Mouse (Mus musculus): Measurements from ENCODE around the gene Cpt1b. TPM values are rescaled to one million over a fixed set of nuclear protein-coding genes. Genes with fewer than 3 reads are reported as not detected.

The Cpt1b gene
- polyA plus RNA-seq, 1 experiment from 2014 or later = 3.3 TPM

DNA sequence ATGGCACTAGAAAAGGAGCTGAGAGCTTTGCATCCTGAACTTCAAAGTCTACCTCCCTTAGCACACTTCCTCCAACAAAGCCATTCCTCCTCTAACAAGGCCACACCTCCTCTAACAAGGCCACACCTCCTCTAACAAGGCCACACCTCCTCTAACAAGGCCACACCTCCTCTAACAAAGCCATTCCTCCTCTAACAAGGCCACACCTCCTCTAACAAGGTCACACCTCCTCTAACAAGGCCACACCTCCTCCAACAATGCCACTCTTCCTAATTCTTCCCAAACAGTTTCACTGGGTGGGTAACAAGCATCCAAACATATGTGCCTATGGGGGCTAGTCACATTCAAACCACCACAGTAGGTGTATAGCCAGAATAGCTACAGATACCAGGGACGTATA, 23.2 kb downstream of the Cpt1b start:
- Histone ChIP-seq H3K27ac (ENCODE audit: low read length) (no peak overlapping the region), H3K4me1 (ENCODE audit: insufficient read depth, low read depth, low read length) (no peaks in the 10 kb centered on the region), H3K4me3 (ENCODE audit: low read depth, low read length) (no peak overlapping the region), H3K9ac (replicated peaks; ENCODE audit: low read depth) (no peak overlapping the region), H3K36me3 (ENCODE audit: insufficient read depth, low read length) (no peaks in the 10 kb centered on the region), H3K27me3 (replicated peaks; ENCODE audit: insufficient read depth, low read length) (no peaks in the 10 kb centered on the region), H3K4me2 (replicated peaks; ENCODE audit: low read depth, low read length) (no peak overlapping the region), H3K9me3 (ENCODE audit: low read length) (no peaks in the 10 kb centered on the region)
- ATAC-seq (no peak), DNase-seq (ENCODE audit: low spot score) (no peak)
- TF ChIP-seq EP300 (IDR thresholded peaks at IDR 0.05) (no peak), CTCF (IDR thresholded peaks at IDR 0.05) (no peak)
- WGBS = 71% methylated on average over 1 of the region's 1 CpGs

DNA sequence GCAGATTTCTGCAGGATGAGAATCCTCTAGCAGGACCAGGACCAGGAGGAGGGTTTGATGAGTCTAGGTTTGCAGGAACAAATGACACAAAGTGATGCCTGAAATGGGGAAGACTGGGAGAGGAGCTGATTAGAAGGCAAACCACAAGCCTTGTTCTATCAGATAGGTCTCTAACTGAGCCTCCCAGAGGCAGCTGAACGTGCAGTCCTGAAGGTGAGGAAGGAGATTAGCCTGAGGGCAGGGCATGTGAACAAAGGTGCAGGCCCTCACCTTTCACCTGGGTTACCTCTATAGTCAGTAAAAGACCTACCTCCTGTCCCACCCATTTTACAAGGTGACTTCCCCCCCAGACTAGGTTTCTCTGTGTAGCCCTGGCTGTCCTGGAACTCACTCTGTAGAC, 25.9 kb downstream of the Cpt1b start:
- Histone ChIP-seq H3K27me3 (replicated peaks; ENCODE audit: insufficient read depth, low read length) (no peaks in the 10 kb centered on the region), H3K4me1 (ENCODE audit: insufficient read depth, low read depth, low read length) (no peaks in the 10 kb centered on the region), H3K36me3 (ENCODE audit: insufficient read depth, low read length) (no peaks in the 10 kb centered on the region), H3K9ac (replicated peaks; ENCODE audit: low read depth) (no peak overlapping the region), H3K9me3 (ENCODE audit: low read length) (no peaks in the 10 kb centered on the region), H3K27ac (ENCODE audit: low read length) (no peak overlapping the region), H3K4me3 (ENCODE audit: low read depth, low read length) (no peak overlapping the region), H3K4me2 (replicated peaks; ENCODE audit: low read depth, low read length) (no peak overlapping the region)
- 65% methylated on average over 1 of the region's 1 CpGs for WGBS
- DNase-seq (ENCODE audit: low spot score) (no peak), ATAC-seq (no peak)
- no peak for TF ChIP-seq EP300 (IDR thresholded peaks at IDR 0.05)
- no peak for TF ChIP-seq CTCF (IDR thresholded peaks at IDR 0.05)

DNA sequence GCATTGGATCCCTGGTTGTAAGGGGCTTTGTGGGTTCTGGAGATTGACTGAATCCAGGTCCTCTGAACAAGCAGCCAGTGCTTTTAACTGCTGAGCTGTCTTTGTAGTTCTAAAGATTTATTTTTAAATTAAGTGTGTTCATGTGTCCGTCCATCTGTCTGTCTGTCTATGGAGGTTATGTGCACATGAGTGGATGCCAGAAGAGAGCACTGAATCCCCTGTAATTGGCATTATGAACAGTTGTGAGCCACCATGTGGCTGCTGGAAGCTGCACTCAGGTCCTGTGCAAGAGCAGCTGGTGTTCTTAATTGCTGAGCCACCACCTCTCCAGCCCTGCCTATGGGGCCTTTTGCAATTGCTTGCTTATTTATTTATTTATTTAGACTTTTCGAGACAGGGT, 27.5 kb downstream of the Cpt1b start:
- TF ChIP-seq EP300 (IDR thresholded peaks at IDR 0.05) (no peak), CTCF (IDR thresholded peaks at IDR 0.05) (no peak)
- no peak overlapping the region for H3K4me2 ChIP-seq (replicated peaks; ENCODE audit: low read depth, low read length)
- no peak overlapping the region for H3K27ac ChIP-seq (ENCODE audit: low read length)
- H3K9me3 ChIP-seq (ENCODE audit: low read length) = no peaks in the 10 kb centered on the region
- H3K9ac ChIP-seq (replicated peaks; ENCODE audit: low read depth) = no peak overlapping the region
- ATAC-seq (no peak), DNase-seq (ENCODE audit: low spot score) (no peak)
- H3K4me3 ChIP-seq (ENCODE audit: low read depth, low read length) = no peak overlapping the region
- no peaks in the 10 kb centered on the region for H3K36me3 ChIP-seq (ENCODE audit: insufficient read depth, low read length)
- 79% methylated on average over 2 of the region's 2 CpGs for WGBS
- no peaks in the 10 kb centered on the region for H3K27me3 ChIP-seq (replicated peaks; ENCODE audit: insufficient read depth, low read length)
- H3K4me1 ChIP-seq (ENCODE audit: insufficient read depth, low read depth, low read length) = no peaks in the 10 kb centered on the region

DNA sequence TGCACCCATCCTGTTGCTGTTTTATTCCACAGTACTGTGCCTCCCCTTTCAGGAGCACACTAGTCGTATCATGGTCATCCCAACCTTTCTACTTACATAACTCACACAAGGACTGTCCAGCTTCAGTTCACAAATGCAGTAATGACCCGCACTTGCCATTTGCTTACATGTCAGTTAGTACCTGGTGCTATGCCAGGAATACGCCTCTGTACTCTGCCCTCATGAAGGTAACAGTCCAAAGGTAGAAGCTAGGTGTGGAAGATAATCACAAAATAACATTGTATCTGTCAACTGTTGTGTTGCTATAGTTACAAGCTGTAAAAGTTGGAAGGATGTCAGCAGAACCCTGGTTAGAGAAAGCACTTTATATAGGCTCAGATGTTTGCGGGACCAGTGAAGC, 28.8 kb downstream of the Cpt1b start:
- no peak for DNase-seq (ENCODE audit: low spot score)
- Histone ChIP-seq H3K9me3 (ENCODE audit: low read length) (no peaks in the 10 kb centered on the region), H3K4me2 (replicated peaks; ENCODE audit: low read depth, low read length) (no peak overlapping the region), H3K27ac (ENCODE audit: low read length) (no peak overlapping the region), H3K4me1 (ENCODE audit: insufficient read depth, low read depth, low read length) (no peaks in the 10 kb centered on the region), H3K4me3 (ENCODE audit: low read depth, low read length) (no peak overlapping the region), H3K9ac (replicated peaks; ENCODE audit: low read depth) (no peak overlapping the region), H3K36me3 (ENCODE audit: insufficient read depth, low read length) (no peaks in the 10 kb centered on the region), H3K27me3 (replicated peaks; ENCODE audit: insufficient read depth, low read length) (no peaks in the 10 kb centered on the region)
- WGBS = 79% methylated on average over 4 of the region's 4 CpGs
- TF ChIP-seq CTCF (IDR thresholded peaks at IDR 0.05) = no peak
- ATAC-seq = no peak

GRCm38 (mm10) chr15:89390081-89390480, 35.6 kb downstream of the Cpt1b start:
- no peak overlapping the region for H3K9ac ChIP-seq (replicated peaks; ENCODE audit: low read depth)
- WGBS = 86% methylated on average over 10 of the region's 10 CpGs
- no peaks in the 10 kb centered on the region for H3K9me3 ChIP-seq (ENCODE audit: low read length)
- H3K27me3 ChIP-seq (replicated peaks; ENCODE audit: insufficient read depth, low read length) = no peaks in the 10 kb centered on the region
- no peak for TF ChIP-seq CTCF (IDR thresholded peaks at IDR 0.05)
- no peak for TF ChIP-seq EP300 (IDR thresholded peaks at IDR 0.05)
- H3K36me3 ChIP-seq (ENCODE audit: insufficient read depth, low read length) = no peaks in the 10 kb centered on the region
- DNase-seq (ENCODE audit: low spot score) (no peak), ATAC-seq (no peak)
- no peak overlapping the region for H3K4me3 ChIP-seq (ENCODE audit: low read depth, low read length)
- H3K4me1 ChIP-seq (ENCODE audit: insufficient read depth, low read depth, low read length) = no peaks in the 10 kb centered on the region
- no peak overlapping the region for H3K4me2 ChIP-seq (replicated peaks; ENCODE audit: low read depth, low read length)
- no peak overlapping the region for H3K27ac ChIP-seq (ENCODE audit: low read length)

GRCm38 (mm10) chr15:89387127-89387526, 38.5 kb downstream of the Cpt1b start:
- Histone ChIP-seq H3K9ac (replicated peaks; ENCODE audit: low read depth) (no peak overlapping the region), H3K27ac (ENCODE audit: low read length) (no peak overlapping the region), H3K4me3 (ENCODE audit: low read depth, low read length) (no peak overlapping the region), H3K9me3 (ENCODE audit: low read length) (no peaks in the 10 kb centered on the region), H3K27me3 (replicated peaks; ENCODE audit: insufficient read depth, low read length) (0 out of 2 replicates have a peak, but pooled peaks cover 2% of the 10 kb centered on the region), H3K4me1 (ENCODE audit: insufficient read depth, low read depth, low read length) (no peaks in the 10 kb centered on the region), H3K36me3 (ENCODE audit: insufficient read depth, low read length) (no peaks in the 10 kb centered on the region), H3K4me2 (replicated peaks; ENCODE audit: low read depth, low read length) (no peak overlapping the region)
- 45% methylated on average over 12 of the region's 12 CpGs for WGBS
- DNase-seq (ENCODE audit: low spot score) (no peak), ATAC-seq (no peak)
- TF ChIP-seq CTCF (IDR thresholded peaks at IDR 0.05) = no peak
- no peak for TF ChIP-seq EP300 (IDR thresholded peaks at IDR 0.05)

DNA sequence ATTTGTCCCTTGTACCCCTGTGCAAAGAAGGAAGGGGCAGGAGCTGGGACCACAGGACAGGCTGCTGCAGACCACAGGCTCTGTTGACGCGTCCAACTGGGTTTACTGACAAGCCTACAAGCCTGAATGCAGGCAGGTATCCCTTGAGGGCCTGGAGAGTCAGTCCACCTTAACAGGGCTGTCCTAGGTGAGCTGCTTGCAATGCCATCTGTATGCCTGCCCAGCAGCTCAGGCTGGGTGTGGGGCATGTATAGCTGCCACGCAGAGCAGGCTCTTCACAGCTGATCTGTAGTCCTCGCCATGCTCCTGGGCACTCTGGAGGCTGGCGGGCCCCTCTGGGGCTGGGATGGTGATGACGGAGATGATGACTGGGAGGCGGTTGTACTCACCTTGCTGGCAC, 41.0 kb downstream of the Cpt1b start, which contains the start of gene Klhdc7b:
TSS of gene Klhdc7b (plus strand) at position 301 of the 400 bp plus-strand sequence.
- no peaks in the 10 kb centered on the region for H3K36me3 ChIP-seq (ENCODE audit: insufficient read depth, low read length)
- H3K27me3 ChIP-seq (replicated peaks; ENCODE audit: insufficient read depth, low read length) = peaks cover 2% of the 10 kb centered on the region; the same call in 1 of the 2 replicates
- TF ChIP-seq CTCF (IDR thresholded peaks at IDR 0.05) (no peak), EP300 (IDR thresholded peaks at IDR 0.05) (no peak)
- H3K27ac ChIP-seq (ENCODE audit: low read length) = no peak within 1 kb of the TSS
- DNase-seq (ENCODE audit: low spot score) (no peak), ATAC-seq (no peak)
- no peaks in the 10 kb centered on the region for H3K9me3 ChIP-seq (ENCODE audit: low read length)
- no peak within 1 kb of the TSS for H3K4me3 ChIP-seq (ENCODE audit: low read depth, low read length)
- H3K4me1 ChIP-seq (ENCODE audit: insufficient read depth, low read depth, low read length) = no peaks in the 10 kb centered on the region
- WGBS = 75% methylated on average over 7 of the region's 7 CpGs
- no peak within 1 kb of the TSS for H3K4me2 ChIP-seq (replicated peaks; ENCODE audit: low read depth, low read length)
- H3K9ac ChIP-seq (replicated peaks; ENCODE audit: low read depth) = no peak within 1 kb of the TSS

Data from lung, postnatal 0 days (tissue).